ENCODE assay signal across 8 mouse cellular contexts in the genomic region with DNA sequence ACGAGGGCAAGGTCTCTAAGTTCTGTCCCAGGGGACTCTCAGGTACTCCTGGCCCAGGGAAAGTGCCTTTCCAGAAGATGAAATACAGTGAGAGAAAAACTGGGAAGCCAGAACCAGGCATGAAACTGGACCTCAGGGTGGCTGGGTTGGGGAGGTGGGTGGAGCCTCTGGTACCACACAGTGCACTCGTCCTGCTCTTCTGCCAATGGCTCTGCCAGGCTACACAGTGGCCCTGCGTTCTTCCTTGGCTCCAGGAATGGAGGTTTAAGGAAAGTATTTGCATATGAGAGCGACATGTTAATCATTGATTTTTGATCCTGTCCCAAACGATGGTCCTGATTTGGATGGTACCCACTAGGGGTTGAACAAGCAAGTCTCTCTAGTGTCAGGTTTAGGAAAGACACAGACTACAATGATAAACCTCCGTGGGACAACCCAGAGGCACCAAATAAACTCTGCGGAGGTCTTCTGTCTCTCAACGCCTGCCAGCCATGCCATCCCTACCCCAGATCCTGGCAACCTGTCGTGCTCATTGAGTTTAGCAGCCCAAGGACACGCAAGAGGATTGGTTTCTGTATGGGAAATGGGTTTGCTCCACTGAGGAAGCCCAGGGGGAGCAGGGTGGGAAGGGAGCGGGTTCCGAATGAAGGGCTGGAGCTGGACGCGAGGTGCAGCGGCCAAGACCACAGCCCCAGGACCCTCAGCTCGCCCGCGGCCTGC. TPM values are rescaled to one million over a fixed set of nuclear protein-coding genes. Genes with fewer than 3 reads are reported as not detected.
DNase-seq lines count a peak whose midpoint lies in the region; ATAC-seq and TF ChIP-seq lines count a peak whose summit lies in the region.

No protein-coding gene starts in this region.

- no peak for TF ChIP-seq POLR2A in myocyte (IDR thresholded peaks at IDR 0.05; ENCODE audit: insufficient read length, low read depth)

- H3ac ChIP-seq in myocyte (ENCODE audit: control insufficient read depth, insufficient read length) = peak overlapping the region; percentile 62

- 13% methylated on average over 18 of the region's 18 CpGs for WGBS in embryonic facial prominence, embryonic 10.5 days
- 16% methylated on average over 15 of the region's 18 CpGs for WGBS in hindbrain, embryonic 16.5 days

- peaks cover 29% of the 10 kb centered on the region for H3K79me2 ChIP-seq in myocyte (ENCODE audit: control insufficient read depth, insufficient read depth)

- peak; percentile 18 for DNase-seq in kidney, adult 18-20 months
- no peak for DNase-seq in kidney, postnatal 4 days
- no peak for DNase-seq in G1E (ENCODE audit: low spot score)
- DNase-seq in embryonic facial prominence, embryonic 10.5 days (ENCODE audit: low spot score) = no peak
- DNase-seq in urinary bladder, adult 18-20 months (ENCODE audit: low spot score in 2 of 2) = no peak
- no peak for DNase-seq in thymus, postnatal 4 days

- peaks cover 50% of the 10 kb centered on the region for H3K9me3 ChIP-seq in G1E (replicated peaks)
- H3K9me3 ChIP-seq in embryonic facial prominence, embryonic 10.5 days = no peaks in the 10 kb centered on the region
- no peaks in the 10 kb centered on the region for H3K9me3 ChIP-seq in hindbrain, embryonic 16.5 days (ENCODE audit: control insufficient read depth, low read length)

- H3K36me3 ChIP-seq in G1E (replicated peaks) = no peaks in the 10 kb centered on the region
- H3K36me3 ChIP-seq in embryonic facial prominence, embryonic 10.5 days (replicated peaks) = no peaks in the 10 kb centered on the region
- H3K36me3 ChIP-seq in hindbrain, embryonic 16.5 days (ENCODE audit: control insufficient read depth, insufficient read depth, low read length) = no peaks in the 10 kb centered on the region
- H3K36me3 ChIP-seq in myocyte (ENCODE audit: control insufficient read depth, insufficient read depth) = no peaks in the 10 kb centered on the region

- H3K27ac ChIP-seq in embryonic facial prominence, embryonic 10.5 days (replicated peaks) = peak overlapping the region; percentile 95
- peak overlapping the region; percentile 89 for H3K27ac ChIP-seq in hindbrain, embryonic 16.5 days (ENCODE audit: low read depth, low read length)

- peak overlapping the region; percentile 27; the same call in 1 of the 2 replicates for H3K4me3 ChIP-seq in G1E (ENCODE audit: low read depth, low read length)
- peak overlapping the region; percentile 90 for H3K4me3 ChIP-seq in embryonic facial prominence, embryonic 10.5 days
- H3K4me3 ChIP-seq in hindbrain, embryonic 16.5 days (ENCODE audit: low read length) = peak overlapping the region; percentile 81
- H3K4me3 ChIP-seq in myocyte = peak overlapping the region; percentile 50

- H3K4me1 ChIP-seq in G1E (ENCODE audit: insufficient read depth, low read depth, low read length) = no peaks in the 10 kb centered on the region
- H3K4me1 ChIP-seq in embryonic facial prominence, embryonic 10.5 days = peaks cover 22% of the 10 kb centered on the region
- H3K4me1 ChIP-seq in hindbrain, embryonic 16.5 days (ENCODE audit: control insufficient read depth, insufficient read depth, low read depth, low read length) = peaks cover 19% of the 10 kb centered on the region

- TF ChIP-seq CTCF in G1E (IDR thresholded peaks at IDR 0.05; ENCODE audit: low read depth, low read length) = no peak

- H3K27me3 ChIP-seq in G1E (ENCODE audit: insufficient read depth, low read length) (no peaks in the 10 kb centered on the region), myocyte (ENCODE audit: control insufficient read depth, insufficient read depth, insufficient read length) (no peaks in the 10 kb centered on the region)
- H3K27me3 ChIP-seq in embryonic facial prominence, embryonic 10.5 days (replicated peaks; ENCODE audit: low read depth, poor library complexity, severe bottlenecking) = 0 out of 2 replicates have a peak, but pooled peaks cover 10% of the 10 kb centered on the region
- H3K27me3 ChIP-seq in hindbrain, embryonic 16.5 days (replicated peaks; ENCODE audit: control insufficient read depth, insufficient read depth, low read length) = no peaks in the 10 kb centered on the region

- peak overlapping the region; percentile 87 for H3K9ac ChIP-seq in hindbrain, embryonic 16.5 days (ENCODE audit: low read depth, low read length)

- H3K4me2 ChIP-seq in hindbrain, embryonic 16.5 days (ENCODE audit: low read length) = peak overlapping the region; percentile 89
- peak overlapping the region; percentile 62 for H3K4me2 ChIP-seq in myocyte (ENCODE audit: low read depth)

- no peak for ATAC-seq in G1E (ENCODE audit: extremely low read depth, insufficient number of reproducible peaks, low FRiP score, poor library complexity, severe bottlenecking)
- peak; percentile 6; the same call in 1 of the 2 replicates for ATAC-seq in hindbrain, embryonic 16.5 days

TF ChIP-seq in myocyte, 11 proteins besides CTCF, POLR2A, EP300 and RAD21:
- TF ChIP-seq MYOG (IDR thresholded peaks at IDR 0.05; ENCODE audit: control insufficient read depth in 1 of 3, insufficient read depth in 1 of 3, insufficient read length in 2 of 3, low read depth in 2 of 3) = no peak
- no peak for TF ChIP-seq MYOD1 (IDR thresholded peaks at IDR 0.05; ENCODE audit: control insufficient read depth in 1 of 3, insufficient read length in 2 of 3, low read depth in 2 of 3)
- no peak for TF ChIP-seq SRF (IDR thresholded peaks at IDR 0.05; ENCODE audit: control insufficient read depth, insufficient read length, low read depth)
- TF ChIP-seq E2F4 (IDR thresholded peaks at IDR 0.05; ENCODE audit: insufficient read depth) = no peak
- TF ChIP-seq USF1 (IDR thresholded peaks at IDR 0.05; ENCODE audit: low read depth) = no peak
- TF ChIP-seq POLR2AphosphoS2 (IDR thresholded peaks at IDR 0.05; ENCODE audit: insufficient read length, low read depth) = no peak
- no peak for TF ChIP-seq TCF12 (IDR thresholded peaks at IDR 0.05; ENCODE audit: insufficient read depth, poor library complexity, severe bottlenecking)
- no peak for TF ChIP-seq MAX (IDR thresholded peaks at IDR 0.05; ENCODE audit: low read depth)
- TF ChIP-seq REST (IDR thresholded peaks at IDR 0.05; ENCODE audit: insufficient read depth, insufficient read length) = no peak
- TF ChIP-seq CEBPB (IDR thresholded peaks at IDR 0.05; ENCODE audit: insufficient read depth, poor library complexity, severe bottlenecking) = no peak
- TF ChIP-seq TCF3 (IDR thresholded peaks at IDR 0.05; ENCODE audit: insufficient read length, low read depth) = no peak

RNA-seq across cellular contexts. Expression of gene Plcl2, which starts 1.0 kb away (rescaled TPM):
- 13.7 TPM in 1 of 2 replicates, not detected in the other for total RNA-seq in G1E (2014; fragmentation: Nextera tagmentation)
- 0.17 and 0.22 TPM in 2 replicates for total RNA-seq in G1E (2017)
- not detected in 2 replicates for polyA plus RNA-seq in G1E (2012)
- 5.1 and 6.0 TPM in 2 replicates for polyA plus RNA-seq in embryonic facial prominence, embryonic 10.5 days (2016; fragmentation: Nextera tagmentation; extraction: Ambion mirVana)
- polyA plus RNA-seq in hindbrain, embryonic 16.5 days (2015; fragmentation: Nextera tagmentation; extraction: Ambion mirVana) = 8.2 and 10.0 TPM in 2 replicates
- polyA plus RNA-seq in myocyte (2012; fragmentation: generic; extraction: Trizol) = 13.2 TPM

Comparison
In these comparisons a context has a peak if more than half of its experiments do, and no peak if none do; other contexts are left out.
1. H3K4me3 ChIP-seq: peak in every context shown above with its lines; median percentile 90 in embryonic facial prominence, embryonic 10.5 days; 81 in hindbrain, embryonic 16.5 days; 50 in myocyte; 27 in G1E.